Mouse (Mus musculus) kidney, adult 2 months (tissue): ENCODE measurements around the gene Abcb1a.

Source experiments
- CTCF ChIP-seq: fragments of 200-500 bp; conservative IDR thresholded peaks from 2 replicates; pipeline ENCODE4 v1.5.1; 2011; ENCODE audit warnings: low read depth, mild to moderate bottlenecking, control low read depth, low read length, moderate library complexity, mixed read lengths; ENCODE audit not compliant: insufficient read depth, insufficient read length
- POLR2A ChIP-seq: fragments of 200-500 bp; IDR thresholded peaks from one replicate; pipeline ENCODE4 v1.6.1; 2011; ENCODE audit warnings: low read depth, low read length, control low read depth

- TF ChIP-seq POLR2A: no peak
- no peak for TF ChIP-seq CTCF
Measured at GRCm38 (mm10) chr5:8648300-8648699, 11.6 kb upstream of the Abcb1a start.
